ENCODE assay signal across 8 mouse cellular contexts in genomic region chr7:135537341-135537901, GRCm38 (mm10). TPM values are rescaled to one million over a fixed set of nuclear protein-coding genes. Genes with fewer than 3 reads are reported as not detected.
DNase-seq lines count a peak whose midpoint lies in the region; ATAC-seq lines count a peak whose summit lies in the region.

TSS of gene Ptpre (plus strand) at chr7:135537481.

- H3K36me3 ChIP-seq in hindbrain, embryonic 13.5 days: no peaks in the 10 kb centered on the region

- DNase-seq in R1 (ENCODE audit: low read depth, low spot score): peak; percentile 86
- DNase-seq in cerebellum, postnatal 25 days: peak; percentile 94 to 95
- DNase-seq in frontal cortex, postnatal 25 days (ENCODE audit: low spot score in 2 of 2): peak; percentile 85 to 86
- DNase-seq in layer of hippocampus, postnatal 25 days (ENCODE audit: extremely low spot score in 1 of 2, low spot score in 1 of 2): peak; percentile 84 to 87
- DNase-seq in lung, postnatal 14 days: peak; percentile 86
- peak; percentile 91 for DNase-seq in ovary, postnatal 36 days (ENCODE audit: low spot score)
- DNase-seq in thymus, postnatal 14 days: peak; percentile 81

- H3K4me2 ChIP-seq in hindbrain, embryonic 13.5 days: peak within 1 kb of the TSS; percentile 85

- peaks cover 13% of the 10 kb centered on the region for H3K4me1 ChIP-seq in hindbrain, embryonic 13.5 days (replicated peaks)

- peak within 1 kb of the TSS; percentile 63 for H3K4me3 ChIP-seq in hindbrain, embryonic 13.5 days

- H3K9me3 ChIP-seq in hindbrain, embryonic 13.5 days: no peaks in the 10 kb centered on the region

- H3K9ac ChIP-seq in hindbrain, embryonic 13.5 days: peak within 1 kb of the TSS; percentile 80

- WGBS in hindbrain, embryonic 13.5 days: 5% methylated on average over 28 of the region's 28 CpGs

- peaks cover 27% of the 10 kb centered on the region for H3K27me3 ChIP-seq in hindbrain, embryonic 13.5 days

- ATAC-seq in hindbrain, embryonic 13.5 days (ENCODE audit: low FRiP score): peak; percentile 96

- H3K27ac ChIP-seq in hindbrain, embryonic 13.5 days: peak within 1 kb of the TSS; percentile 75; the same call in 1 of the 2 replicates

RNA-seq across cellular contexts. Expression of gene Ptpre, which starts in this region (rescaled TPM):
- 4.1 and 4.4 TPM in 2 replicates for polyA plus RNA-seq in hindbrain, embryonic 13.5 days (2015; fragmentation: Nextera tagmentation; extraction: Ambion mirVana)
- 10 to 100 TPM; 47.4 to 59.0 TPM for total RNA-seq in layer of hippocampus, postnatal 25 days (2021)

Comparison
In these comparisons a context has a peak if more than half of its experiments do, and no peak if none do; other contexts are left out.
1. Peak in every context shown above with its lines: DNase-seq, ATAC-seq, H3K4me3 ChIP-seq and H3K27ac ChIP-seq.